8 mouse cellular contexts compared by ENCODE assay signal in the genomic region with DNA sequence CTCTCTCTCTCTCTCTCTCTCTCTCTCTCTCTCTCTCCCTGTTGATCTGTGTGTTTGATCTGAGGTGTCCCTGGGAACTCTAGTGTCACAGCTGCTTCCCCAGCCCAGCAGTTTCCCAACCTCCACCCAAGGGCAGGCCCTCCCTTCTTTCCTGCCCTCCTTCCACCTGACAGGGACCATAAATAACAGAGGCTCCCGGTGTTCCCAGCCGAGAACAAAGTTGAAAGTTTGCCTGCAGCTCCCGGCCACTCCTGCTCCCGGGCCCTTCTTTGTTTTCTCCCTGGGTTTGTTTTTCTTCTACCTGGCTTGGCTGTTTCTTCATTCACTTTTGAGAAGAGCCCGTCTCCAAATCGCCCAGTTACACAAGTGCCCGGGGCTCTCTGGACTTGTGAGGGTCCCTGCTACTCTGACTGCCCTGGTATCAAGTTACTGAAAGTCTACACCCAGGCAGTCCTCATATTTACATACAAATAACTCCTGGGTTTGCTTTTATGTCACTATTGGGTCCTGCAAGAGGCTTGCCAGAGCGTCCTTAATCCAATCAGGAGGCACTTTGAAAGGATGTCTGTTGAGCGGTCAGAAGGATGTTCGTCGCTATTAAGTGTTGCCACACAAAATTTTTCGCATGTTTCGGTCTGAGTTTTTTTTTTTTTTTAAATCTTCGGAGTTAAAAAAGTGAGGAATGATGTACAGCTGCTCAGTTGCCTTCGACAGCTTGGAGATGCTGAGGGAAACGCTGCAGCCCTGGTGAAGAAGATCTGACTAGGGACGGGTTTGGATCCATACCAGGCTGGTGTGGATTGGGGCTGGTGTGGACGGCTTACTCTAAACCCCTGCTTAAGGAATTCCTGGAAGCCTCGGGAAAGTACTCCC.
DNase-seq lines count a peak whose midpoint lies in the region; ATAC-seq lines count a peak whose summit lies in the region.

No protein-coding gene starts in this region.

- no peaks in the 10 kb centered on the region for H3K27me3 ChIP-seq in heart, embryonic 13.5 days (replicated peaks)
- no peaks in the 10 kb centered on the region for H3K27me3 ChIP-seq in kidney, embryonic 15.5 days

- WGBS in heart, embryonic 13.5 days = 1% methylated on average over 19 of the region's 19 CpGs
- WGBS in kidney, embryonic 15.5 days = under 1% methylated on average over 19 of the region's 19 CpGs

- DNase-seq in ES-CJ7 (ENCODE audit: low read depth, low spot score) = peak; percentile 86
- peak; percentile 79 for DNase-seq in embryo, embryonic 9.5 days (ENCODE audit: extremely low spot score)
- DNase-seq in mesoderm, embryonic 11.5 days (ENCODE audit: low read depth, low spot score) = peak; percentile 76
- DNase-seq in urinary bladder, postnatal 36 days (ENCODE audit: low spot score in 2 of 2) = peak; percentile 53 to 55
- no peak for DNase-seq in c-Kit-positive CD71-positive TER-119-positive erythroid progenitor cells, embryonic 14.5 days (ENCODE audit: low spot score)
- no peak for DNase-seq in cerebellum, postnatal 25 days

- peak overlapping the region; percentile 77 for H3K9ac ChIP-seq in heart, embryonic 13.5 days
- peak overlapping the region; percentile 41 for H3K9ac ChIP-seq in kidney, embryonic 15.5 days

- no peak; the same call in 1 of the 2 replicates for ATAC-seq in heart, embryonic 13.5 days (ENCODE audit: extremely low read depth, insufficient number of reproducible peaks, low FRiP score, low TSS enrichment)
- peak; percentile 88 for ATAC-seq in kidney, embryonic 15.5 days (replicated peaks; ENCODE audit: low FRiP score)

- peak overlapping the region; percentile 82 for H3K27ac ChIP-seq in heart, embryonic 13.5 days (replicated peaks)
- H3K27ac ChIP-seq in kidney, embryonic 15.5 days = peak overlapping the region; percentile 97

- peak overlapping the region; percentile 52 for H3K4me3 ChIP-seq in heart, embryonic 13.5 days
- H3K4me3 ChIP-seq in kidney, embryonic 15.5 days (replicated peaks) = peak overlapping the region; percentile 51

- peak overlapping the region; percentile 69 for H3K4me2 ChIP-seq in heart, embryonic 13.5 days
- H3K4me2 ChIP-seq in kidney, embryonic 15.5 days = peak overlapping the region; percentile 65

- peaks cover 13% of the 10 kb centered on the region for H3K36me3 ChIP-seq in heart, embryonic 13.5 days
- peaks cover 8% of the 10 kb centered on the region; the same call in 1 of the 2 replicates for H3K36me3 ChIP-seq in kidney, embryonic 15.5 days

- peaks cover 56% of the 10 kb centered on the region for H3K4me1 ChIP-seq in heart, embryonic 13.5 days
- H3K4me1 ChIP-seq in kidney, embryonic 15.5 days = peaks cover 64% of the 10 kb centered on the region

- H3K9me3 ChIP-seq in heart, embryonic 13.5 days = no peaks in the 10 kb centered on the region
- no peaks in the 10 kb centered on the region for H3K9me3 ChIP-seq in kidney, embryonic 15.5 days (replicated peaks)

Comparison
In these comparisons a context has a peak if more than half of its experiments do, and no peak if none do; other contexts are left out.
1. DNase-seq: peak in ES-CJ7 (single experiment), embryo, embryonic 9.5 days (single experiment), mesoderm, embryonic 11.5 days (single experiment) and urinary bladder, postnatal 36 days (2 of 2); none in c-Kit-positive CD71-positive TER-119-positive erythroid progenitor cells, embryonic 14.5 days (single experiment) and cerebellum, postnatal 25 days (0 of 2).